Mouse (Mus musculus): Measurements from ENCODE around the gene Lpp. TPM values are rescaled to one million over a fixed set of nuclear protein-coding genes. Genes with fewer than 3 reads are reported as not detected.
A peak's percentile ranks its signal among the peaks of the same experiment; 100 is the strongest.

Gene Lpp
- total and polyA plus RNA-seq, 3 experiments: 7.7 to 25.1 (median 23.6) TPM

- 74% methylated on average over 6 of the region's 6 CpGs for WGBS
- H3K79me2 ChIP-seq (replicated peaks; ENCODE audit: control insufficient read depth, insufficient read depth, low read length): no peaks in the 10 kb centered on the region; the same call in 1 of the 2 replicates
- H3K27ac ChIP-seq: no peak overlapping the region
- H3K4me3 ChIP-seq: no peak overlapping the region
- H3K27me3 ChIP-seq (ENCODE audit: control insufficient read depth, insufficient read depth, low read length): no peaks in the 10 kb centered on the region
- no peak for TF ChIP-seq POLR2A (IDR thresholded peaks at IDR 0.05; ENCODE audit: insufficient read depth, low read depth, low read length)
- peaks cover 5% of the 10 kb centered on the region for H3K4me1 ChIP-seq (ENCODE audit: control insufficient read depth, insufficient read depth, low read length)
- no peak overlapping the region for H3K9ac ChIP-seq (ENCODE audit: low read depth, low read length)
- no peaks in the 10 kb centered on the region for H3K36me3 ChIP-seq (ENCODE audit: control insufficient read depth, insufficient read depth, low read length)
- DNase-seq: no peak
- intact Hi-C loops (cut with DNase I): no loop called here
Measured at GRCm38 (mm10) chr16:24474781-24475180, 81.5 kb downstream of the Lpp start.

GRCm38 (mm10) chr16:24475305-24475947 lies 82.1 kb downstream of the Lpp start:
- no peak for DNase-seq
- 77% methylated on average over 8 of the region's 8 CpGs for WGBS
- H3K9ac ChIP-seq (ENCODE audit: low read depth, low read length): no peak overlapping the region
- intact Hi-C loops (cut with DNase I): no loop called here
- TF ChIP-seq POLR2A (IDR thresholded peaks at IDR 0.05; ENCODE audit: insufficient read depth, low read depth, low read length): no peak
- TF ChIP-seq CTCF (IDR thresholded peaks at IDR 0.05): no peak
- no peak for TF ChIP-seq EP300 (IDR thresholded peaks at IDR 0.05; ENCODE audit: insufficient read depth, low read depth, low read length)
- H3K36me3 ChIP-seq (ENCODE audit: control insufficient read depth, insufficient read depth, low read length): no peaks in the 10 kb centered on the region
- H3K4me3 ChIP-seq: no peak overlapping the region
- no peak overlapping the region for H3K27ac ChIP-seq
- peaks cover 5% of the 10 kb centered on the region for H3K4me1 ChIP-seq (ENCODE audit: control insufficient read depth, insufficient read depth, low read length)
- H3K27me3 ChIP-seq (ENCODE audit: control insufficient read depth, insufficient read depth, low read length): no peaks in the 10 kb centered on the region
- H3K79me2 ChIP-seq (replicated peaks; ENCODE audit: control insufficient read depth, insufficient read depth, low read length): no peaks in the 10 kb centered on the region; the same call in 1 of the 2 replicates

- WGBS: 31% methylated on average over 3 of the region's 3 CpGs
- no peak overlapping the region for H3K9ac ChIP-seq (ENCODE audit: low read depth, low read length)
- H3K4me3 ChIP-seq: no peak overlapping the region
- H3K4me1 ChIP-seq (ENCODE audit: control insufficient read depth, insufficient read depth, low read length): peaks cover 5% of the 10 kb centered on the region
- no peaks in the 10 kb centered on the region for H3K36me3 ChIP-seq (ENCODE audit: control insufficient read depth, insufficient read depth, low read length)
- H3K27me3 ChIP-seq (ENCODE audit: control insufficient read depth, insufficient read depth, low read length): no peaks in the 10 kb centered on the region
- no peaks in the 10 kb centered on the region; the same call in 1 of the 2 replicates for H3K79me2 ChIP-seq (replicated peaks; ENCODE audit: control insufficient read depth, insufficient read depth, low read length)
- intact Hi-C loops (cut with DNase I): no loop called here
- TF ChIP-seq CTCF (IDR thresholded peaks at IDR 0.05): no peak
- TF ChIP-seq POLR2A (IDR thresholded peaks at IDR 0.05; ENCODE audit: insufficient read depth, low read depth, low read length): no peak
- no peak for TF ChIP-seq EP300 (IDR thresholded peaks at IDR 0.05; ENCODE audit: insufficient read depth, low read depth, low read length)
- no peak for DNase-seq
- H3K27ac ChIP-seq: peak overlapping the region; percentile 47
Measured at GRCm38 (mm10) chr16:24476911-24477401, 83.6 kb downstream of the Lpp start.

GRCm38 (mm10) chr16:24478006-24478405 lies 84.7 kb downstream of the Lpp start:
- Histone ChIP-seq H3K27ac (no peak overlapping the region), H3K4me3 (no peak overlapping the region), H3K9ac (ENCODE audit: low read depth, low read length) (no peak overlapping the region), H3K79me2 (replicated peaks; ENCODE audit: control insufficient read depth, insufficient read depth, low read length) (no peaks in the 10 kb centered on the region; the same call in 1 of the 2 replicates), H3K4me1 (ENCODE audit: control insufficient read depth, insufficient read depth, low read length) (peaks cover 5% of the 10 kb centered on the region), H3K27me3 (ENCODE audit: control insufficient read depth, insufficient read depth, low read length) (no peaks in the 10 kb centered on the region), H3K36me3 (ENCODE audit: control insufficient read depth, insufficient read depth, low read length) (no peaks in the 10 kb centered on the region)
- DNase-seq: no peak
- intact Hi-C loops (cut with DNase I): no loop called here
- TF ChIP-seq EP300 (IDR thresholded peaks at IDR 0.05; ENCODE audit: insufficient read depth, low read depth, low read length) (no peak), POLR2A (IDR thresholded peaks at IDR 0.05; ENCODE audit: insufficient read depth, low read depth, low read length) (no peak), CTCF (IDR thresholded peaks at IDR 0.05) (no peak)
- 63% methylated on average over 1 of the region's 1 CpGs for WGBS

GRCm38 (mm10) chr16:24478851-24479250 lies 85.5 kb downstream of the Lpp start:
- DNase-seq: no peak
- Histone ChIP-seq H3K27me3 (ENCODE audit: control insufficient read depth, insufficient read depth, low read length) (no peaks in the 10 kb centered on the region), H3K4me3 (no peak overlapping the region), H3K9ac (ENCODE audit: low read depth, low read length) (no peak overlapping the region), H3K79me2 (replicated peaks; ENCODE audit: control insufficient read depth, insufficient read depth, low read length) (no peaks in the 10 kb centered on the region; the same call in 1 of the 2 replicates), H3K36me3 (ENCODE audit: control insufficient read depth, insufficient read depth, low read length) (no peaks in the 10 kb centered on the region), H3K4me1 (ENCODE audit: control insufficient read depth, insufficient read depth, low read length) (peaks cover 5% of the 10 kb centered on the region), H3K27ac (no peak overlapping the region)
- no peak for TF ChIP-seq CTCF (IDR thresholded peaks at IDR 0.05)
- TF ChIP-seq POLR2A (IDR thresholded peaks at IDR 0.05; ENCODE audit: insufficient read depth, low read depth, low read length): no peak
- no peak for TF ChIP-seq EP300 (IDR thresholded peaks at IDR 0.05; ENCODE audit: insufficient read depth, low read depth, low read length)
- WGBS: 96% methylated on average over 4 of the region's 4 CpGs
- intact Hi-C loops (cut with DNase I): no loop called here

GRCm38 (mm10) chr16:24482648-24483047 lies 89.3 kb downstream of the Lpp start:
- TF ChIP-seq CTCF (IDR thresholded peaks at IDR 0.05) (no peak), EP300 (IDR thresholded peaks at IDR 0.05; ENCODE audit: insufficient read depth, low read depth, low read length) (no peak), POLR2A (IDR thresholded peaks at IDR 0.05; ENCODE audit: insufficient read depth, low read depth, low read length) (no peak)
- H3K4me1 ChIP-seq (ENCODE audit: control insufficient read depth, insufficient read depth, low read length): peaks cover 4% of the 10 kb centered on the region
- no peaks in the 10 kb centered on the region for H3K36me3 ChIP-seq (ENCODE audit: control insufficient read depth, insufficient read depth, low read length)
- no peaks in the 10 kb centered on the region for H3K79me2 ChIP-seq (replicated peaks; ENCODE audit: control insufficient read depth, insufficient read depth, low read length)
- H3K9ac ChIP-seq (ENCODE audit: low read depth, low read length): no peak overlapping the region
- intact Hi-C loops (cut with DNase I): loop anchor here (5.0 kb wide), 2 partner anchors 80 to 580 kb away; no protein-coding TSS in a partner anchor
- 74% methylated on average over 6 of the region's 6 CpGs for WGBS
- H3K27ac ChIP-seq: peak overlapping the region; percentile 83
- DNase-seq: no peak
- H3K4me3 ChIP-seq: no peak overlapping the region
- H3K27me3 ChIP-seq (ENCODE audit: control insufficient read depth, insufficient read depth, low read length): no peaks in the 10 kb centered on the region
